Mouse (Mus musculus) lung, embryonic 14.5 days (tissue): Measurements from ENCODE around the gene Cherp. TPM values are rescaled to one million over a fixed set of nuclear protein-coding genes. Genes with fewer than 3 reads are reported as not detected.
A peak's percentile ranks its signal among the peaks of the same experiment; 100 is the strongest.

ENCODE experiments used
- ATAC-seq: fragments of 200-750 bp; cut with Nextera tagmentation; 2 replicates; pipeline ENCODE4 v1.8.0; 2017; ENCODE audit warnings: mild to moderate bottlenecking, moderate TSS enrichment, moderate library complexity; ENCODE audit not compliant: insufficient read depth
- DNase-seq: peaks from one replicate; pipeline ENCODE4 v3.0.0-alpha.2; 2015
- H3K27ac ChIP-seq: fragments of 300-500 bp; sonication (generic); 2 replicates; pipeline ENCODE4 v1.5.1; 2014; ENCODE audit warnings: low read depth, mild to moderate bottlenecking, moderate library complexity
- H3K27me3 ChIP-seq: fragments of 300-500 bp; sonication (generic); 2 replicates; pipeline ENCODE4 v1.6.1; 2014; ENCODE audit warnings: low read length, control low read depth; ENCODE audit not compliant: insufficient read depth
- H3K36me3 ChIP-seq: fragments of 300-500 bp; sonication (generic); 2 replicates; pipeline ENCODE4 v1.6.1; 2014; ENCODE audit warnings: control low read depth; ENCODE audit not compliant: insufficient read depth
- H3K4me1 ChIP-seq: fragments of 300-500 bp; sonication (generic); 2 replicates; pipeline ENCODE4 v1.6.1; 2014; ENCODE audit warnings: antibody characterized with exemption, control low read depth; ENCODE audit not compliant: insufficient read depth
- H3K4me2 ChIP-seq: fragments of 300-500 bp; sonication (generic); 2 replicates; pipeline ENCODE4 v1.6.1; 2014; ENCODE audit warnings: mild to moderate bottlenecking
- H3K4me3 ChIP-seq: fragments of 300-500 bp; sonication (generic); 2 replicates; pipeline ENCODE4 v1.5.1; 2014; ENCODE audit warnings: low read depth, low read length
- H3K9ac ChIP-seq: fragments of 300-500 bp; sonication (generic); 2 replicates; pipeline ENCODE4 v1.6.1; 2014
- H3K9me3 ChIP-seq: fragments of 300-500 bp; sonication (generic); 2 replicates; pipeline ENCODE4 v1.6.1; 2016; ENCODE audit warnings: low read depth, low read length, control low read depth
- CTCF ChIP-seq: IDR thresholded peaks from 2 replicates; pipeline ENCODE4 v1.5.1; 2016; ENCODE audit warnings: antibody characterized with exemption, low read depth
- WGBS: fragments of 180-500 bp; shearing (Covaris S2); extraction: QIAGEN DNeasy Blood & Tissue Kit; methylation state at CpG from one replicate; pipeline ENCODE4 v1.1.7; 2014; 5-methylcytosine and 5-hydroxymethylcytosine counted together
- polyA plus RNA-seq: library from polyadenylated mRNA; unstranded; fragments of >200 nt; fragmentation: Nextera tagmentation; extraction: Ambion mirVana; gene quantifications from 2 replicates; pipeline ENCODE4 v1.2.1, GENCODE M21; 2014

Gene Cherp
- polyA plus RNA-seq, 1 experiment from 2014 or later: 80.2 TPM

- Histone ChIP-seq H3K9me3 (no peaks in the 10 kb centered on the region), H3K36me3 (no peaks in the 10 kb centered on the region), H3K27me3 (no peaks in the 10 kb centered on the region), H3K4me3 (no peak overlapping the region), H3K4me2 (no peak overlapping the region), H3K4me1 (no peaks in the 10 kb centered on the region), H3K27ac (no peak overlapping the region), H3K9ac (no peak overlapping the region)
- ATAC-seq (no peak), DNase-seq (peak; percentile 71)
- no peak for TF ChIP-seq CTCF
- WGBS: 19% methylated on average over 2 of the region's 2 CpGs
These were observed 40.1 kb downstream of the Cherp start for GRCm38 (mm10) chr8:72434952-72435351.

GRCm38 (mm10) chr8:72429676-72430075, 45.4 kb downstream of the Cherp start:
- H3K4me3 ChIP-seq: no peak overlapping the region
- H3K36me3 ChIP-seq: no peaks in the 10 kb centered on the region
- no peak overlapping the region for H3K9ac ChIP-seq
- peak; percentile 55 for TF ChIP-seq CTCF
- no peaks in the 10 kb centered on the region for H3K27me3 ChIP-seq
- no peaks in the 10 kb centered on the region for H3K9me3 ChIP-seq
- H3K4me1 ChIP-seq: no peaks in the 10 kb centered on the region
- WGBS: 50% methylated on average over 13 of the region's 13 CpGs
- no peak for DNase-seq
- no peak overlapping the region for H3K4me2 ChIP-seq
- no peak for ATAC-seq
- H3K27ac ChIP-seq: no peak overlapping the region

- ATAC-seq (no peak), DNase-seq (no peak)
- no peak overlapping the region for H3K4me3 ChIP-seq
- H3K36me3 ChIP-seq: 0 out of 2 replicates have a peak, but pooled peaks cover 3% of the 10 kb centered on the region
- no peaks in the 10 kb centered on the region for H3K9me3 ChIP-seq
- H3K27me3 ChIP-seq: no peaks in the 10 kb centered on the region
- no peak; the same call in 1 of the 2 replicates for TF ChIP-seq CTCF
- peaks cover 7% of the 10 kb centered on the region for H3K4me1 ChIP-seq
- WGBS: 63% methylated on average over 1 of the region's 1 CpGs
- no peak overlapping the region for H3K4me2 ChIP-seq
- H3K9ac ChIP-seq: no peak overlapping the region
- H3K27ac ChIP-seq: no peak overlapping the region
These were observed 52.1 kb downstream of the Cherp start for GRCm38 (mm10) chr8:72422926-72423325.

DNA sequence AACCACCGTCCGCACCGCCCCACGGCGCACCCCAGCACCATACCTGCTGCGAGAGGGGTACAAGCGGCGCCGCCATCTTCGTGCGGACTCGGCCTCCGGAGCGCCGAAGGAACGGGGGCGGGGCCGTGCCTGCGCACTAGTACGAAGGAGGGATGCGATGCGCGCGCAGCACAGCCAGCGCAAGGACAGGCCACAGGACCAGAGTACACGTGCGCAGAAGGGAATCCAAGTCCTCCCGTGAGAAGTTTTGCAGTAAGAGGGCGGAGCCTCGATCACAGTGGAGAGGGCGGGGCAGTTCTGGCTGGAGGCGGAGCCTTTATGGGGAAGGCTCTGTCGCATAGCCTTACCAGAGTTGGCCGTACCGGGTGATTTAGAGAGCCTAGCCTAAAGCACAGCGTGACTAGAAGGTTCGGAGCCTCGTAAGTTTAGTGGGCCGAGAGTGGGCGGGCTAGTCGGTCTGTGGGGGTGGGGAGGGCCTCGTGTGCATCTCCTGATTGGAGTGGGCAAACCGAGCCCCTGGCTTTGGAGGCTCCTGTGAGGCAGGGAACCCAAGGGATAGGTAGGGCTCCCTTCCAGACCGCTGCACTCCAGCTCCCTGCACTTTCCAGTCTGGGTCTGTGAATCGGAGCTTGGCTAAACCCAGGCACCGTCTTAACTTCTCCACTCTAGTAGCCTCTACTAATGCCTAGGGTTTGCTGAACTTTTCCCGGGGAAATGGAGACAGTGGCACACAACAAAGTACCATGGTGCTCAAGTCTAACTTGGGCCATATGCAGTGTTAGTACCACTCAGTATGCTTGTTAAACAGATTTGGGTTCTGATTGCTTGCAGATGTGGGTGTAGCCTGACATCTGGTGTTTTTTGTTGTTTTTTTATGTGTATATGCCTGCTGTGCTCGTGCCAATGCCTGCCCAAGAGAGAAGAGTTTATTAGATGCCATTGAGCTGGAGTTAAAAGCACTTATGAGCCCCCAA, 53.4 kb downstream of the Cherp start, which contains the start of gene Eps15l1:
TSS of gene Eps15l1 (minus strand) at position 99 of the 974 bp plus-strand sequence.
- TF ChIP-seq CTCF: no peak
- DNase-seq: peak; percentile 100

DNA sequence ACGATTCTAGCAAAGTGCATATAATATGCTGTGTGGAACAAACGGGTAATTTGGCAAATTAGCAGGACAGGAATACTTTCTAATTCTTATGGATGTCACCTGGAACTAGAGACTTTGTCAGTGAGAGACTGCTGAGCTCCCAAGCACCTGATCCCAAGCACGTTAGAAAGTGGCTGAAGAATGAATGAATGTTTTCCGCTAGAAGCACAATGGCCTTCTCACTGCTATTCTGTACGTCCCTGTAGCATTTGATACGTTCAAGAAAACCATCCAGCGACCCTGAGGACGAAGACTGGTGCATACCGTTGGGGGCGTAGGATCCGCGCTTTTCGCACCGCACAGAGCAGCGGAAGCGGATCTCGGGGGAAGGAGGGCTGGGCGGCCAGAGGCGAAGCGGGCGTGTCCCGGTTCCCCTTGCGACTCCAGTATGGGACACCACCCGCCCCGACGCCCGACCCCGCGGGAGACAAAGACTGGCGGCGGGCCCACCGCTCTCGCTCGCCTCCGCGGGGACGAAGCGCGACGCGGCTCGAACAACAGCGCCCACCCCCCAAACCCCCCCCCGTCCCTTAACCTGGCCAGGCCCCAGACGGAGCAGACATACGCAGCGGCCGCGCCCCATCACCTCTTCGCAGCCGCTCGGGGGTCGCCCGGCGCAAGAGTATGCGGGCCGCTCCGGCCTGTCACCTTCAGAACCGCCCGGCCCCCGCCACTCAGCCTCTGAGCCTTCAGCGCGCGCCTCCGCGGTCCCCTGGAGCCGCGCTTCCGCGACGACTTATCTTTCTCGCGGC, 54.3 kb downstream of the Cherp start:
- H3K36me3 ChIP-seq: 0 out of 2 replicates have a peak, but pooled peaks cover 3% of the 10 kb centered on the region
- peaks cover 7% of the 10 kb centered on the region for H3K4me1 ChIP-seq
- DNase-seq (peak; percentile 68), ATAC-seq (peak; percentile 73)
- no peaks in the 10 kb centered on the region for H3K9me3 ChIP-seq
- under 1% methylated on average over 69 of the region's 73 CpGs for WGBS
- peak overlapping the region; percentile 84 for H3K4me2 ChIP-seq
- H3K27ac ChIP-seq: peak overlapping the region; percentile 79
- H3K27me3 ChIP-seq: no peaks in the 10 kb centered on the region
- H3K9ac ChIP-seq: peak overlapping the region; percentile 84
- H3K4me3 ChIP-seq: peak overlapping the region; percentile 79
- TF ChIP-seq CTCF: no peak

More for the DNA sequence above, 53.4 kb downstream of the Cherp start, which contains the start of gene Eps15l1:
- WGBS: under 1% methylated on average over 48 of the region's 48 CpGs
- Histone ChIP-seq H3K27me3 (no peaks in the 10 kb centered on the region), H3K4me3 (peak within 1 kb of the TSS; percentile 79), H3K4me2 (peak within 1 kb of the TSS; percentile 84), H3K9ac (peak within 1 kb of the TSS; percentile 84), H3K36me3 (0 out of 2 replicates have a peak, but pooled peaks cover 3% of the 10 kb centered on the region), H3K27ac (peak within 1 kb of the TSS; percentile 79), H3K4me1 (peaks cover 7% of the 10 kb centered on the region), H3K9me3 (no peaks in the 10 kb centered on the region)
- ATAC-seq: peak; percentile 98

DNA sequence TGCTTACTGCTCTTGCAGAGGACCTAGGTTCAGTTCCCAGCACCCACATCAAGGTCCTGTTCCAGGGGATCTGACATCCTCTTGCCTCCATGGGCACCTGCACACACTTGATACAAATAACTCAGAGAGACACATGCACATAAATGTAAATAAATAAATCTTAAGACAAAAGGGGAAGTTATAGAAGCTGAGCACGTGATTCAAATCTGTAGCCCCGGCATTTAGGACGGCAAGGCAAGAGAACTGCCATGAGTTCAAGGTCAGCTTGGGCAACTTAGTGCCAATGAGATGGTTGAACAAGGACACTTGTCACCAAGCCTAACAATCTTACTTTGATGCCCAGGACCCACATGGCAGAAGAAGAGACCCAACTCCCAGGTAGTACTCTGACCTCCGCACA, 57.0 kb downstream of the Cherp start:
- 91% methylated on average over 4 of the region's 4 CpGs for WGBS
- Histone ChIP-seq H3K27ac (no peak overlapping the region), H3K4me1 (peaks cover 7% of the 10 kb centered on the region), H3K9ac (no peak overlapping the region), H3K27me3 (no peaks in the 10 kb centered on the region), H3K4me3 (no peak overlapping the region), H3K36me3 (0 out of 2 replicates have a peak, but pooled peaks cover 3% of the 10 kb centered on the region), H3K4me2 (no peak overlapping the region), H3K9me3 (no peaks in the 10 kb centered on the region)
- no peak for DNase-seq
- ATAC-seq: no peak
- TF ChIP-seq CTCF: no peak

DNA sequence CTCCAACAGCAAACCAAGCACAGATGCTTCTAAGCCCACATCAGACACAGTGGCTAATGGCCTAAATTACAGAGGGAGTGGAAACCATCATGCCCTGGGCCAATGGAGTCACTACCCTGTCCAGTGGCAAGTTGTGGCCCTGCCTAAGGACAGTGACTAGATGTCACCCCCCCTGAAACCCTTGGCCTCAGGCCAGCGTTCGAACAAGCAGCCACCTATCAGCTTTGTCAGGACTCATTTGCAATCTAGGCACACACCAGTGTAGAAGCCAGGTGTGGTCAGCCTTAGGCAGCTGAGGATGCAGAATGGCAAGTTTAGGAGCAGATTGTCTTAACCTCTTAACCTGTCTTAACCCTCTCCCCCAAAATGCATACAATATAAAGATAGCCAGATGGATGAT, 59.8 kb downstream of the Cherp start:
- Histone ChIP-seq H3K27me3 (no peaks in the 10 kb centered on the region), H3K9ac (no peak overlapping the region), H3K9me3 (no peaks in the 10 kb centered on the region), H3K27ac (no peak overlapping the region), H3K36me3 (peaks cover 12% of the 10 kb centered on the region), H3K4me1 (peaks cover 6% of the 10 kb centered on the region), H3K4me3 (no peak overlapping the region), H3K4me2 (no peak overlapping the region)
- ATAC-seq (no peak), DNase-seq (no peak)
- WGBS: 76% methylated on average over 2 of the region's 2 CpGs
- no peak for TF ChIP-seq CTCF
